Mouse (Mus musculus) thymus, adult 2 months (tissue): ENCODE results near the gene Nptn. TPM values are rescaled to one million over a fixed set of nuclear protein-coding genes. Genes with fewer than 3 reads are reported as not detected.
A peak's percentile ranks its signal among the peaks of the same experiment; 100 is the strongest.

Experiments
- DNase-seq: peaks from one replicate; pipeline ENCODE4 v3.0.0; 2021
- H3K27ac ChIP-seq: fragments of 200-500 bp; 2 replicates; pipeline ENCODE4 v1.5.1; 2012; ENCODE audit warnings: low read length, control low read depth; ENCODE audit not compliant: control insufficient read depth, insufficient read depth
- H3K27me3 ChIP-seq: fragments of 200-500 bp; 2 replicates; pipeline ENCODE4 v1.6.1; 2012; ENCODE audit warnings: mild to moderate bottlenecking, low read length, moderate library complexity, mixed read lengths; ENCODE audit not compliant: control insufficient read depth, insufficient read depth
- H3K36me3 ChIP-seq: fragments of 200-500 bp; 2 replicates; pipeline ENCODE4 v1.6.1; 2012; ENCODE audit warnings: mild to moderate bottlenecking, low read length, moderate library complexity; ENCODE audit not compliant: control insufficient read depth, insufficient read depth
- H3K4me1 ChIP-seq: fragments of 200-500 bp; replicated peaks from 2 replicates; pipeline ENCODE4 v1.6.1; 2012; ENCODE audit warnings: low read length; ENCODE audit not compliant: control insufficient read depth, insufficient read depth
- H3K4me3 ChIP-seq: fragments of 200-500 bp; 2 replicates; pipeline ENCODE4 v1.5.1; 2012; ENCODE audit warnings: mild to moderate bottlenecking, low read length, control low read depth, moderate library complexity; ENCODE audit not compliant: control insufficient read depth, insufficient read depth
- CTCF ChIP-seq: fragments of 200-500 bp; IDR thresholded peaks from 2 replicates; pipeline ENCODE4 v1.5.1; 2012; ENCODE audit warnings: mild to moderate bottlenecking, control low read depth, low read length, moderate library complexity, borderline replicate concordance; ENCODE audit not compliant: control insufficient read depth, poor library complexity, insufficient read depth; ENCODE audit errors: extremely low read depth
- POLR2A ChIP-seq: fragments of 200-500 bp; IDR thresholded peaks from 2 replicates; pipeline ENCODE4 v1.6.1; 2012; ENCODE audit warnings: mild to moderate bottlenecking, low read length, control low read depth, moderate library complexity; ENCODE audit not compliant: control insufficient read depth, poor library complexity, insufficient read depth; ENCODE audit errors: extremely low read depth
- WGBS: fragments of 180-500 bp; shearing (Covaris S2); methylation state at CpG from one replicate; pipeline ENCODE4 v1.1.7; 2018; 5-methylcytosine and 5-hydroxymethylcytosine counted together
- polyA plus RNA-seq: library from polyadenylated mRNA; depleted of rRNA; stranded (reverse); fragments of >200 nt; gene quantifications from 2 replicates; pipeline ENCODE4 v1.2.3, GENCODE M21; 2012

Nptn gene
- polyA plus RNA-seq, 1 experiment, result 309 TPM

DNA sequence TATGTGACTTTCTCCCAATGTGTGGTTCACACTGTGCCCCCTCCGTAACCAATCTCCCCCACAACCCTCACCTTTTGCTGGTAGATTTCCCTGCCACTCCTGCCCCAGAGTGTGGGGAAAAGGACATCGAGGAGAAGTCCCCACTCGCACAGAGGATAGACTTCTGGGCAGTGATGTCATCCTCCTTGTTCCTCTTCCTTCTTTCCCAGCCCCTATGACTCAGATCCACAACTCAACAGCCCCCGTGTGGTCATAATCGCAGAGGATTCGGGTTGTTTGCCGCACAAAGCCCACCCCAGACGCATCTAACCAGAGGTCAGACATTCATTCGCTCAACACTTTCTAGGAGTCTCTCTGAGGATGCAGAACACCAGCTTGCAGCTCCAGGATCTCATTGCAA lies 30.0 kb upstream of the Nptn start:
- no peak for DNase-seq
- peaks cover 17% of the 10 kb centered on the region for H3K27me3 ChIP-seq
- H3K27ac ChIP-seq, result no peak overlapping the region
- TF ChIP-seq POLR2A, result no peak
- no peak for TF ChIP-seq CTCF
- H3K4me1 ChIP-seq, result peaks cover 10% of the 10 kb centered on the region
- WGBS, result 63% methylated on average over 9 of the region's 9 CpGs
- H3K36me3 ChIP-seq, result no peaks in the 10 kb centered on the region
- no peak overlapping the region for H3K4me3 ChIP-seq

DNA sequence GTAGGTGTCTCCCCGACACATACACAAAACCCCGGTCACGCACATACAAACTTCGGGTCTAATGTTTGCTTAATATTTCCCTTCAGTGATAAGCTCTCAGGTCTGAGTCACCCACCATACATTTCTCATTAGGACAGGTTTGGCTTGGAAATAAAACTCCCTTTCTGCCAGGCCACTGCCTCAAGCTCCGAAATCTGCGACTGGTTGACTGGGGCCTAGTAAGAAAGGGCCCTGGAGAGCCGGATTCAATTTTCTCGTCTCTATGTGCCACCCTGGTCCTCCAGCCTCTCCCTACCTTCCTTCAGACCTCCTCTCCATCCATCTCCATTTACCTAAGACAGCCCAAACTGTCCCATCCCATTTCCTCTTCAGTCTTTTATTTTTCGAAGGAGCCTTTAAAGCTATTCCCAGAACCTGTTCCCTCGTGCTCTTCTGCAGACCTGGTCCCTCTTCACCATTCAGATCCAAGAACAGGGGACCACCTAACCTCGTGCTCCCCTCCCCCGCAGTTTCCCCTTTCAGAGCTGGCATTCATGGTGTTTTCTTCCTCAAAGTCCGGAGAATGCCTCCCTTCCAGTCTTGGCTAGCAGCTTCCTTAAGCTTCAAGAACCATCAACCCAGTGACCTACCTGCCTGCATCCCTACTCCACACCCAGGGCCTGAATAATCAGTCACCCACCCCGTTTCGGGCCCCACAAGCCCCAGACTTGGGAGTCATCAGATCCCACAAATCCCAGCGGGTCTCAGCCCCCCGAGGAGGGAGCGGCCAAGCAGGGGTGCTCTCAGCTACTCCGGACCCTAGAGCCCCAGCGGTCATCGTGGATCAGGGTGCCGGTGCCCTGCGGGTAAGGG lies 27.8 kb upstream of the Nptn start:
- TF ChIP-seq POLR2A (no peak), CTCF (no peak)
- Histone ChIP-seq H3K36me3 (no peaks in the 10 kb centered on the region), H3K4me3 (peak overlapping the region; percentile 34), H3K27ac (no peak overlapping the region), H3K4me1 (peaks cover 10% of the 10 kb centered on the region), H3K27me3 (peaks cover 17% of the 10 kb centered on the region)
- 36% methylated on average over 23 of the region's 23 CpGs for WGBS
- DNase-seq, result no peak

DNA sequence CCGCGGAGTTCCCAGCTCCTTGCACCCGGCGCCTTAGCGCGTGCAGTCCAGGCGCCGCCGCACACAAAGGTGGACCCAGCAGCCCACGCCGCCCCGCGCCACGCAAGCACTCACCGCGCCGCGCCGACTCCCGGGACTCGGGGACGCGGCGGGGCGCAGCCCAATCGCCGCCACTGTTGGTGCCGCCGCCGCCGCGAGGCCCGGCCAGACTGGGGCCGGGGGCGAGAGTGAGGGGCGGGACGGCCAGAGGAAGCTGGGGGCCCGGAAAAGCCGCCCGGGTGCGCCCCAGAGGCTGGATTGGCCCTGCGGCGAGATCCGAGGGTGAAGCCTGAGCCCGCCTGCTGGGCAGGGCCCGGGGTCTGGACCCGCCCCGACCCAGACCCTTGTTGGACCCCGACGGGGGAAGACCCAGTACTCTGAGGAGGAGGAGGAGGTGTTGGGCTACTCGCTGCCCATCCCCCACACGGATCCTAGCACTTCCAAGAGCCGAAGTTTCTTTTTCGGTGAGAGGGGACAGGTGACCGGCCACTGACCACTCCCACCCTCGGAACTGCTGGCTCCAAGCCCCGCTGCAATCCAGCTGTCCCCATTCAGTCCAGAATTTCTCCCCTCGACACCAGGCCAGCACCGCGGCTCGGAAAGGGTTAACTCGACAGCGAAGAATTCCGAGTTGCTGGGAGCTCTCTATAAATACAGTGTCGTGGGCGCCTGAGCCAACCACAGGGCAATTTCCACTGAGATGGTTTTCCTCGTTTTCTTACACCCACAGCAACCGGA lies 26.9 kb upstream of the Nptn start, which contains the start of gene Cd276:
TSS of gene Cd276 (minus strand) at position 530 of the 777 bp plus-strand sequence.
- Histone ChIP-seq H3K27me3 (peaks cover 17% of the 10 kb centered on the region), H3K4me1 (peaks cover 10% of the 10 kb centered on the region), H3K4me3 (peak within 1 kb of the TSS; percentile 34), H3K27ac (no peak within 1 kb of the TSS), H3K36me3 (no peaks in the 10 kb centered on the region)
- peak; percentile 6 for DNase-seq
- no peak for TF ChIP-seq POLR2A
- TF ChIP-seq CTCF, result 0 out of 2 replicates have a peak, but pooled peaks have one; percentile 12
- WGBS, result 1% methylated on average over 67 of the region's 68 CpGs

DNA sequence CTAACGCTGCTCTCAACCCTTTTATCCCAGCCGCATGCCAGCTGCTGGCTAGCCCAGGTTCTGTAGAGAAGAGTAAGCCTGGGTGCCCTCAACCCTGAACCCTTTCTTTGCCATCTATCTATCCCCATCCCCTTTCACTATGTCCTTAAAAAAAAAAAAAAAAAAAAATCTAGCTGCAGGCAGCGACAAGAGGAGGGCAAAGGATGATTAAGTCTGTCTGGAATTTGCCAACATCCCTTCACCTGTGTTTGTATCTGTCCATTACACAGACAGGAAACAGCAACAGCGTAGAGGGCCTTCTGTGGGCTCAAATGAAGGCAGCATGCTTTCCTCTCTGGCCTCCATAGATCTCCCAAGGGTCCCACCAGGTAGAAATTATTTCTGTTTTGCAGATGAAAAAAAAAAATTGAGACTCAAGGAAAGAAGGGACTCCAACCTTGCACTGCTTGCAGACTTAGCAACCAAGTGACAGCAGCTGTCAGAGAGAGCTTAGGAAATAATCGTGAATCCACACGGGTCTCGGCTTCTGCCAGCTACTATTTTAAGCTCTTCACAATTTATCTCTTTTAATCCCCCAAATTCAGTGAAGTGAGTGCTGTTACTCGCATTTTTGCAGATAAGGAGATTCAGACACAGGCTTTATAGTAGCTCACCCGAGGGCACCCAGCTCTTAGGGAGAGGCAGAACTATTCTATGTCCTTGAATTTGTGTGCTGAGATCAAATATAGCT lies 26.2 kb upstream of the Nptn start:
- Histone ChIP-seq H3K27ac (no peak overlapping the region), H3K36me3 (no peaks in the 10 kb centered on the region), H3K4me1 (peaks cover 10% of the 10 kb centered on the region), H3K27me3 (peaks cover 17% of the 10 kb centered on the region), H3K4me3 (no peak overlapping the region)
- no peak for DNase-seq
- TF ChIP-seq POLR2A (no peak), CTCF (no peak)
- 31% methylated on average over 9 of the region's 9 CpGs for WGBS

DNA sequence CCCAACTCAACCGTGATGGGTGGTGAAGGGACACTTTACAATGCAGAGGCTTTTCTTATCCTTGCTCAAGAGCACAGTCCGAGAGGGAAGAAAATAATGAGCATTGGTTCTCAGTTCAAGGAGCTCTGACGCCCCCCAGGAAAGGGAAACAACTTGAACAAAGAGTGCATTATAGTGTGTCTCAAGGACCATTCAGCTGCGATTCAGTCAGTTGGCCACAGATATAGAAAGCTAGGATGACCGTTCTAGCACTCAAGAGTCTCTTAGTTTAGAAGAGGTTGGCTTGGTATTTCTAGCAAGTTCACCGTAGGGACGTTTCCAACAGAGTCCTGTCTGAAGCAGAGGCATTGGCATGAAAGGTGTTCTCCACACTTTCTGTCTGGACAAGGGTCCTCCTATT lies 25.4 kb upstream of the Nptn start:
- Histone ChIP-seq H3K36me3 (no peaks in the 10 kb centered on the region), H3K4me3 (no peak overlapping the region), H3K27me3 (peaks cover 17% of the 10 kb centered on the region), H3K27ac (no peak overlapping the region), H3K4me1 (peaks cover 10% of the 10 kb centered on the region)
- WGBS, result 83% methylated on average over 7 of the region's 7 CpGs
- DNase-seq, result no peak
- TF ChIP-seq CTCF (no peak), POLR2A (no peak)
